ENCODE assay signal across 14 mouse cellular contexts in the genomic region with DNA sequence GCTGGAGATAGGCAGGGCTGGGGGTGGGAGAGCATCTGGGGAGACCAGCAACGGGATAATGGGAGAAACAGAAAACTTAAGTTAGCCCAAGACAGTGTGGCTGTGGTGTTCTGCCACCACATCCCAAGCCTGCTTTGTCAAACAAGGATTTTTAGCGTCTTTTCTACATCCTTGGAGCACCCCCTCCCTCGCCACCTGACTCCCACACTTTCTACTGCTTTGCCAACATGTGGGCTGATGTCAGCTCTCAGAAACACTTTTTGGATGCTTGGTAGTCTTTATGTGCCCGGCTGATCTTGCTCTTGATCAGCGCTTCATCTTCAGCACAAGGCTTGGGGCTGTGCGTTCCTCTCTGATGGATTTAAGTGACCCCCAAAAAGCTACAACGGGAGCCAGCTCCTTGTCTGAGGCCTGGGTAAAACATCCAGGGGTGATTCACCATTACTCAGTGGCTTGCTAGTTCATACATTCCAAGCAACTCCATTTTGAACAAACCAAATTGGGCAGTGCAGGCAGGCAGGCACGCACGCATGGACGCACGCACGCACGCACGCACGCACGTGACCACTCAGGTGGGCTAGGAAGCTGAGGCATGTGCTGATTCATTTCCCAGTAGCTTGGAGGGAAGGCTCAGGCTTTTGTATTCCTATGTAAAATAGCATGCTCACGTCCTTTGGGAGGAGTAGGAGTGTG.
DNase-seq lines count a peak whose midpoint lies in the region; ATAC-seq and TF ChIP-seq lines count a peak whose summit lies in the region.
"Had no signal": no experiment of that assay in that cellular context is flagged by ENCODE, and none has a peak within 500 bp of the region (broad histone marks: within the 10 kb centered on the region; RNA-seq: fewer than 3 reads in every experiment).

No protein-coding gene starts in this region.

- no peak for TF ChIP-seq CTCF in hindbrain, postnatal 0 days (IDR thresholded peaks at IDR 0.05; ENCODE audit: low read depth)

- H3K36me3 ChIP-seq in forebrain, embryonic 11.5 days (ENCODE audit: control insufficient read depth, insufficient read depth, low read length): no peaks in the 10 kb centered on the region
- H3K36me3 ChIP-seq in hindbrain, postnatal 0 days (ENCODE audit: insufficient read depth, low read length): no peaks in the 10 kb centered on the region
- H3K36me3 ChIP-seq: heart, embryonic 12.5 days; limb, embryonic 15.5 days had no signal

- peaks cover 13% of the 10 kb centered on the region; the same call in 1 of the 2 replicates for H3K4me1 ChIP-seq in forebrain, embryonic 11.5 days (replicated peaks; ENCODE audit: control insufficient read depth, insufficient read depth, low read length)
- peaks cover 5% of the 10 kb centered on the region; the same call in 1 of the 2 replicates for H3K4me1 ChIP-seq in hindbrain, postnatal 0 days (ENCODE audit: insufficient read depth, low read length)
- H3K4me1 ChIP-seq: heart, embryonic 12.5 days; limb, embryonic 15.5 days had no signal

- intact Hi-C loops in left cerebral cortex, postnatal 4 days (cut with DNase I): no loop called here

- peak overlapping the region; percentile 57 for H3K27ac ChIP-seq in forebrain, embryonic 11.5 days (ENCODE audit: low read depth, low read length)
- no peak overlapping the region for H3K27ac ChIP-seq in hindbrain, postnatal 0 days
- H3K27ac ChIP-seq: limb, embryonic 15.5 days had no signal

- WGBS in forebrain, embryonic 11.5 days: 81% methylated on average over 17 of the region's 17 CpGs
- WGBS in hindbrain, postnatal 0 days: 67% methylated on average over 17 of the region's 17 CpGs

- H3K9me3 ChIP-seq in forebrain, embryonic 11.5 days (ENCODE audit: control insufficient read depth, low read length): no peaks in the 10 kb centered on the region
- no peaks in the 10 kb centered on the region for H3K9me3 ChIP-seq in hindbrain, postnatal 0 days (ENCODE audit: low read length)
- H3K9me3 ChIP-seq: heart, embryonic 12.5 days; limb, embryonic 15.5 days had no signal

- no peak overlapping the region for H3K4me3 ChIP-seq in forebrain, embryonic 11.5 days (ENCODE audit: low read depth, low read length)
- no peak overlapping the region for H3K4me3 ChIP-seq in hindbrain, postnatal 0 days (ENCODE audit: low read length)
- H3K4me3 ChIP-seq: heart, embryonic 12.5 days; limb, embryonic 15.5 days had no signal

- H3K27me3 ChIP-seq in forebrain, embryonic 11.5 days (ENCODE audit: control insufficient read depth, insufficient read depth, low read length): no peaks in the 10 kb centered on the region
- H3K27me3 ChIP-seq in hindbrain, postnatal 0 days (ENCODE audit: insufficient read depth, low read length): no peaks in the 10 kb centered on the region
- H3K27me3 ChIP-seq: heart, embryonic 12.5 days had no signal

- peak; percentile 50 for DNase-seq in left cerebral cortex, adult 11 months (ENCODE audit: low spot score)
- DNase-seq in left cerebral cortex, postnatal 4 days: no peak
- DNase-seq in forebrain, embryonic 11.5 days (ENCODE audit: low spot score): no peak
- no peak for DNase-seq in hindbrain, postnatal 0 days (ENCODE audit: low spot score)
- peak; percentile 49 for DNase-seq in right cerebral cortex, postnatal 25 days
- no peak for DNase-seq in thymus, postnatal 10 days (ENCODE audit: low spot score in 2 of 2)
- DNase-seq in urinary bladder, postnatal 4 days (ENCODE audit: low spot score in 2 of 2): no peak
- DNase-seq: adrenal gland, adult 8-10 months; cerebellum, adult 9-10 months; kidney, adult 8-10 months; thymus, adult 2 months had no signal

- no peak; the same call in 1 of the 2 replicates for ATAC-seq in forebrain, embryonic 11.5 days (replicated peaks; ENCODE audit: low FRiP score)
- peak; percentile 50; the same call in 1 of the 2 replicates for ATAC-seq in hindbrain, postnatal 0 days
- ATAC-seq in granulocyte monocyte progenitor cell, adult 5-6 weeks (replicated peaks; ENCODE audit: poor library complexity, severe bottlenecking): no peak

- no peak overlapping the region; the same call in 1 of the 2 replicates for H3K9ac ChIP-seq in forebrain, embryonic 11.5 days (ENCODE audit: low read length)
- H3K9ac ChIP-seq in hindbrain, postnatal 0 days (replicated peaks; ENCODE audit: low read length): no peak overlapping the region
- H3K9ac ChIP-seq: heart, embryonic 12.5 days; limb, embryonic 15.5 days had no signal

- no peak overlapping the region for H3K4me2 ChIP-seq in forebrain, embryonic 11.5 days (ENCODE audit: low read depth, low read length, severe bottlenecking)
- no peak overlapping the region for H3K4me2 ChIP-seq in hindbrain, postnatal 0 days (ENCODE audit: low read depth, low read length)
- H3K4me2 ChIP-seq: heart, embryonic 12.5 days; limb, embryonic 15.5 days had no signal

Comparison
In these comparisons a context has a peak if more than half of its experiments do, and no peak if none do; other contexts are left out.
1. DNase-seq: peak in left cerebral cortex, adult 11 months (single experiment) and right cerebral cortex, postnatal 25 days (single experiment); none in left cerebral cortex, postnatal 4 days (single experiment), forebrain, embryonic 11.5 days (single experiment), hindbrain, postnatal 0 days (single experiment), thymus, postnatal 10 days (0 of 2) and urinary bladder, postnatal 4 days (0 of 2).